Mouse (Mus musculus): ENCODE measurements at regions not wholly inside any gene's neighbourhood (a gene's known extent, or its start where the extent isn't known, plus 50 kb on each side); places are given as distances from the start of the nearest gene placed in this dataset.

GRCm38 (mm10) chr4:53915326-53915725, 89.5 kb downstream of the Tmem38b start:
- DNase-seq = no peak

- peak; percentile 73 for DNase-seq
These were observed 93.3 kb downstream of the Tmem38b start for GRCm38 (mm10) chr4:53919188-53919587.

- DNase-seq = no peak
These were observed 94.7 kb downstream of the Tmem38b start for GRCm38 (mm10) chr4:53920587-53920986.

- no peak for DNase-seq
These were observed 105.2 kb downstream of the Tmem38b start for GRCm38 (mm10) chr4:53931068-53931467.

GRCm38 (mm10) chr4:53931499-53931898, 105.7 kb downstream of the Tmem38b start:
- peak; percentile 64 for DNase-seq

- DNase-seq = no peak
These were observed 109.5 kb downstream of the Tmem38b start for GRCm38 (mm10) chr4:53935306-53935705.

GRCm38 (mm10) chr4:53948736-53949135, 122.9 kb downstream of the Tmem38b start:
- peak; percentile 15 for DNase-seq

- DNase-seq = no peak
These were observed 123.3 kb downstream of the Tmem38b start for GRCm38 (mm10) chr4:53949164-53949563.

GRCm38 (mm10) chr4:53950496-53950895, 124.7 kb downstream of the Tmem38b start:
- no peak for DNase-seq

GRCm38 (mm10) chr4:53951003-53951733, 125.3 kb downstream of the Tmem38b start:
- no peak for DNase-seq

- DNase-seq = no peak
These were observed 125.9 kb downstream of the Tmem38b start for GRCm38 (mm10) chr4:53951734-53952109.

GRCm38 (mm10) chr4:53952288-53952687, 126.4 kb downstream of the Tmem38b start:
- no peak for DNase-seq

- DNase-seq = no peak
These were observed 136.6 kb downstream of the Tmem38b start for GRCm38 (mm10) chr4:53962458-53962857.

- DNase-seq = no peak
These were observed 144.6 kb downstream of the Tmem38b start for GRCm38 (mm10) chr4:53970461-53970860.

GRCm38 (mm10) chr4:53970960-53971359, 145.1 kb downstream of the Tmem38b start:
- no peak for DNase-seq

- peak; percentile 49 for DNase-seq
These were observed 150.3 kb downstream of the Tmem38b start for GRCm38 (mm10) chr4:53976036-53976638.

GRCm38 (mm10) chr4:53986519-53987301, 160.9 kb downstream of the Tmem38b start:
- no peak for DNase-seq

- no peak for DNase-seq
These were observed 161.7 kb downstream of the Tmem38b start for GRCm38 (mm10) chr4:53987536-53987935.

GRCm38 (mm10) chr4:54021069-54021829, 195.4 kb downstream of the Tmem38b start:
- DNase-seq = no peak

- DNase-seq = no peak
These were observed 196.1 kb downstream of the Tmem38b start for GRCm38 (mm10) chr4:54021861-54022385.

GRCm38 (mm10) chr4:54026919-54027318, 201.1 kb downstream of the Tmem38b start:
- DNase-seq = no peak

GRCm38 (mm10) chr4:54027565-54028237, 201.9 kb downstream of the Tmem38b start:
- no peak for DNase-seq

Measured in adrenal gland, postnatal 10 days (tissue).